Mouse (Mus musculus): Measurements from ENCODE around the gene Adgre5. TPM values are rescaled to one million over a fixed set of nuclear protein-coding genes. Genes with fewer than 3 reads are reported as not detected.

Gene Adgre5
- polyA plus RNA-seq, 1 experiment from 2014 or later, result 16.7 TPM

DNA sequence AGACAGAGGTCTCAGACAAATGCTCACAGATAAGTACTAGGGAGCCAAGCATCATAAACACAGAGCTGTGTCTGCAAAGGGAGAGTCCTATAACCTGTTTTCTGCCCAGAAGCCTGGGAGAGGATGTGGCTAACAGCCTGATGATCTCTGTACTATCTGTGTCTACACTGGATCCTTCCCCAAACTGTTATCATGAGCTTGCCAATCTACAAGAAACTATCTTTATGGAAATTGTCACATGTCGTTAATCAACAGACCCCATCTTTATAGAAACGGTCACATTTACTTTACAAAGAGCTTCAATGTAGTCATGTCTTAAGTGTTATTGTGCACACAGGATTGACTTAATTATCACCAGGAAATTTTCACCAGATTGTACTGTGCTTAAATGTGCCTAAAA is 29.5 kb upstream of the Adgre5 start:
- peaks cover 28% of the 10 kb centered on the region for H3K27me3 ChIP-seq

DNA sequence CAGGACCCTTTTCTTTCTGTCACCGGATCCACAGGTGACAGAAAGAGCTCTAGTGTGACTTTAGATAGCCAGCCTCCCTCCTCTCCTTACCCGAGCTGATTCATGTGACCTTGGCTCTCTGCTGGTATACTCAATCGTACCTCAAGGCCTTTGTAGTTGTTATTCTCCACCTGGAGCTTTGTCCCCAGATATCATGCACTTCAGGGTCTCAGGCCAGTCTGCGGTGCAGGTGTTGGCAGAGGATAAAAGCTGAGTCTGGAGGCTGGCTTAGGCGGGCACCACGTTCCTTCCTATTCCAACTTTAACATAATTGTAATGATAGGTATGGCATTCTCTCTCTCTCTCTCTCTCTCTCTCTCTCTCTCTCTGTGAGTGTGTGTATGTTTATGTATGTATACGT is 28.6 kb upstream of the Adgre5 start:
- no peak for ATAC-seq (ENCODE audit: low FRiP score, low read depth)
- Histone ChIP-seq H3K4me2 (replicated peaks) (no peak overlapping the region), H3K9me3 (no peaks in the 10 kb centered on the region), H3K9ac (replicated peaks) (no peak overlapping the region), H3K4me3 (no peak overlapping the region), H3K36me3 (no peaks in the 10 kb centered on the region), H3K4me1 (peaks cover 9% of the 10 kb centered on the region), H3K27ac (replicated peaks) (no peak overlapping the region), H3K27me3 (peaks cover 28% of the 10 kb centered on the region)
- 68% methylated on average over 7 of the region's 7 CpGs for WGBS

More for the DNA sequence above, 29.5 kb upstream of the Adgre5 start:
- no peak overlapping the region for H3K4me3 ChIP-seq
- no peak for ATAC-seq (ENCODE audit: low FRiP score, low read depth)
- H3K36me3 ChIP-seq, result no peaks in the 10 kb centered on the region
- H3K9ac ChIP-seq (replicated peaks), result no peak overlapping the region
- H3K4me1 ChIP-seq, result peaks cover 9% of the 10 kb centered on the region
- H3K4me2 ChIP-seq (replicated peaks), result no peak overlapping the region
- H3K9me3 ChIP-seq, result no peaks in the 10 kb centered on the region
- H3K27ac ChIP-seq (replicated peaks), result no peak overlapping the region
- 98% methylated on average over 2 of the region's 2 CpGs for WGBS

DNA sequence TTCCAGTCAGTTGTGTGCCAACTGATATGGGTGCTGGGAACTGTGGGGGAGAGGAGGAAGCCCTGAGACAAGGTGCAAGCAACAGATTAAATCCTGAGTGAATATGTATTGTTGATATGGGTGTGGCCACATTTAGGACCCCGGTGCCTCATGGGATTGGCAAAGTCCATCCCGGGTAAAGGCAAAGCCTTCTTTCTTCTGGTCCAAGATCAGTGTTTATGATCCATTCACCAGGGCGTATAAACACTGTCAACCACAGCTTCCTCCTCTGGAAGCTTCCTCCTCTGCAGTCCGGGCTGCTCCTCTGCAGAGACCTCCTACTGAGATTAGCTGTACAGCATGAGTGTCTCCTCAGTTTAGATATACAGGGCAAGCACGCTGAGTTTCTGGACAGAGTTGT is 27.4 kb upstream of the Adgre5 start:
- peaks cover 9% of the 10 kb centered on the region for H3K4me1 ChIP-seq
- H3K9me3 ChIP-seq, result no peaks in the 10 kb centered on the region
- no peak overlapping the region for H3K4me2 ChIP-seq (replicated peaks)
- H3K9ac ChIP-seq (replicated peaks), result no peak overlapping the region
- ATAC-seq (ENCODE audit: low FRiP score, low read depth), result no peak
- 62% methylated on average over 5 of the region's 5 CpGs for WGBS
- H3K36me3 ChIP-seq, result no peaks in the 10 kb centered on the region
- H3K4me3 ChIP-seq, result no peak overlapping the region
- H3K27ac ChIP-seq (replicated peaks), result no peak overlapping the region
- H3K27me3 ChIP-seq, result peaks cover 22% of the 10 kb centered on the region

DNA sequence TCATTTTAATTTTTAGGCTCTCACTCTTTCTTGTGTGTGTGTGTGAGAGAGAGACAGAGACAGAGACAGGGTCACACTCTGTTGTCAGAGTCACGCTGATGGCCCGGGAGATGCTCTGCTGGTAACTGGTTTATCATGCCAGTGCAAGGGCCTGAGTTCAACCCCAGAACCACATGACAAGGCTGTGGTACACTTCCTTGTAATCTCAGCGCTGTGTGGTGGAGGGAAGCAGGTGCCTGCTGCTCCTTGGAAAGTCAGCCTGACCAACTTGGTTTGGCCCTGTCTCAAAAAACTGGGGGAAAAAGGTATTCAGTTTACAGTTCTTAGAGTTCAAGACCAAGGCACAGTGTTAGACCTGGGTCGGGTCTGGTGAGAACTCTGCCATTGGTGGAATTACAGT is 26.3 kb upstream of the Adgre5 start:
- no peak for ATAC-seq (ENCODE audit: low FRiP score, low read depth)
- Histone ChIP-seq H3K36me3 (no peaks in the 10 kb centered on the region), H3K27me3 (peaks cover 12% of the 10 kb centered on the region), H3K4me3 (no peak overlapping the region), H3K4me1 (peaks cover under 1% of the 10 kb centered on the region), H3K27ac (replicated peaks) (no peak overlapping the region), H3K9me3 (no peaks in the 10 kb centered on the region), H3K9ac (replicated peaks) (no peak overlapping the region), H3K4me2 (replicated peaks) (no peak overlapping the region)
- 90% methylated on average over 4 of the region's 4 CpGs for WGBS

GRCm38 (mm10) chr8:83765663-83766062 is 24.5 kb upstream of the Adgre5 start:
- no peak for ATAC-seq (ENCODE audit: low FRiP score, low read depth)
- no peaks in the 10 kb centered on the region for H3K36me3 ChIP-seq

DNA sequence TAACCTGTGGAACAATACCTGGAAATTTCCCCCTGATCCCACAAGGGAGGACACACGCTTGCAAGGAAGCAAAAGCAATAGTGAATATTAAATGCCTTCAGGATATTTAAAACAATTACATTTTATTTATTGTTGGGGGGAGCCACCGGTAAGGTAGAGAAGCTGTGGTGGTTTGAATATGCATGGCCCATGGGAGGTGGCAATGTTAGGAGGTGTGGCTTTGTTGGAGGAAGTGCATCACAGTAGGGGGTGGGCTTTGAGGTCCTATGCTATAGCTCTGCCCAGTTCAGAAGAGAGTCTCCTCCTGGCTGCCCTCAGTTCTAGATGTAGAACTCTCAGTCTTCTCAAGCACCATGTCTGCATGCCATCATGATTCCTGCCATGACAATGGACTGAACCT is 23.6 kb upstream of the Adgre5 start:
- Histone ChIP-seq H3K27me3 (0 out of 2 replicates have a peak, but pooled peaks cover 4% of the 10 kb centered on the region), H3K36me3 (no peaks in the 10 kb centered on the region), H3K27ac (replicated peaks) (no peak overlapping the region), H3K4me2 (replicated peaks) (no peak overlapping the region), H3K4me1 (no peaks in the 10 kb centered on the region), H3K9me3 (no peaks in the 10 kb centered on the region), H3K4me3 (no peak overlapping the region), H3K9ac (replicated peaks) (no peak overlapping the region)
- 89% methylated on average over 2 of the region's 2 CpGs for WGBS
- ATAC-seq (ENCODE audit: low FRiP score, low read depth), result no peak

More at GRCm38 (mm10) chr8:83765663-83766062, 24.5 kb upstream of the Adgre5 start:
- Histone ChIP-seq H3K4me2 (replicated peaks) (no peak overlapping the region), H3K4me3 (no peak overlapping the region), H3K27ac (replicated peaks) (no peak overlapping the region), H3K27me3 (0 out of 2 replicates have a peak, but pooled peaks cover 6% of the 10 kb centered on the region), H3K9ac (replicated peaks) (no peak overlapping the region), H3K9me3 (no peaks in the 10 kb centered on the region), H3K4me1 (no peaks in the 10 kb centered on the region)

- Histone ChIP-seq H3K27ac (replicated peaks) (no peak overlapping the region), H3K4me1 (no peaks in the 10 kb centered on the region), H3K4me3 (no peak overlapping the region), H3K36me3 (no peaks in the 10 kb centered on the region), H3K9ac (replicated peaks) (no peak overlapping the region), H3K27me3 (no peaks in the 10 kb centered on the region), H3K9me3 (no peaks in the 10 kb centered on the region), H3K4me2 (replicated peaks) (no peak overlapping the region)
- no peak for ATAC-seq (ENCODE audit: low FRiP score, low read depth)
- WGBS, result 95% methylated on average over 8 of the region's 8 CpGs
Measured at GRCm38 (mm10) chr8:83764116-83764515, 23.0 kb upstream of the Adgre5 start.

GRCm38 (mm10) chr8:83759231-83759759 is 18.2 kb upstream of the Adgre5 start:
- 82% methylated on average over 2 of the region's 2 CpGs for WGBS
- H3K9ac ChIP-seq (replicated peaks), result no peak overlapping the region
- no peak overlapping the region for H3K27ac ChIP-seq (replicated peaks)
- no peak overlapping the region for H3K4me3 ChIP-seq
- no peak for ATAC-seq (ENCODE audit: low FRiP score, low read depth)
- no peak overlapping the region for H3K4me2 ChIP-seq (replicated peaks)
- H3K27me3 ChIP-seq, result peaks cover 3% of the 10 kb centered on the region; the same call in 1 of the 2 replicates
- no peaks in the 10 kb centered on the region for H3K36me3 ChIP-seq
- no peaks in the 10 kb centered on the region for H3K9me3 ChIP-seq
- H3K4me1 ChIP-seq, result no peaks in the 10 kb centered on the region

- Histone ChIP-seq H3K9ac (replicated peaks) (no peak overlapping the region), H3K27me3 (peaks cover 3% of the 10 kb centered on the region; the same call in 1 of the 2 replicates), H3K4me2 (replicated peaks) (no peak overlapping the region), H3K4me3 (no peak overlapping the region), H3K27ac (replicated peaks) (no peak overlapping the region), H3K9me3 (no peaks in the 10 kb centered on the region), H3K4me1 (no peaks in the 10 kb centered on the region), H3K36me3 (no peaks in the 10 kb centered on the region)
- ATAC-seq (ENCODE audit: low FRiP score, low read depth), result no peak
- 65% methylated on average over 5 of the region's 5 CpGs for WGBS
Measured at GRCm38 (mm10) chr8:83758298-83758697, 17.2 kb upstream of the Adgre5 start.

DNA sequence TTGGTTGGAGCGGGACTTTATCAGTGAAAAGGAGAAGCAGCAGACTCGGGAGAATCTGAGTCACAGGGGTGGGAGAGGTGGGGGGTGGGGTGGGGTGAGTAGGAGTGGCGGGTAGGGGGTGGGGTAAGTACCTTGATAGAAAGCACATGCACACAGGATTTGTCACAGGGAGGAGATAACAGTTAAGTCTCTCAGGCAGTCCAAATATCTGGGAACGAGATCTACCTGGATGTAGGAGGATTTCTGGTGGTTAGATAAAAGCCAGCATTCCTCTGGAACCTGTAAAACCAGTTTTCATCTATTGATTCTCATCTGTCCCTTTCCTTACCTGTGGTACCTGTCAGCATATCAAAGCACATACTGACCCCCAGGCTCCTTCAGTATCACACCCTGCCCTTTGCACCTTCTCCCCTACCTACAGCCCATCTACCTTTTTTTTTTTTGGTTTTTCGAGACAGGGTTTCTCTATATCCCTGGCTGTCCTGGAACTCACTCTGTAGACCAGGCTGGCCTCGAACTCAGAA is 16.0 kb upstream of the Adgre5 start:
- 84% methylated on average over 6 of the region's 6 CpGs for WGBS
- no peak for ATAC-seq (ENCODE audit: low FRiP score, low read depth)
- no peak overlapping the region for H3K9ac ChIP-seq (replicated peaks)

GRCm38 (mm10) chr8:83756273-83756672 is 15.1 kb upstream of the Adgre5 start:
- Histone ChIP-seq H3K27ac (replicated peaks) (no peak overlapping the region), H3K4me1 (peaks cover 8% of the 10 kb centered on the region; the same call in 1 of the 2 replicates), H3K4me3 (no peak overlapping the region), H3K27me3 (peaks cover 5% of the 10 kb centered on the region; the same call in 1 of the 2 replicates), H3K36me3 (no peaks in the 10 kb centered on the region), H3K4me2 (replicated peaks) (no peak overlapping the region), H3K9ac (replicated peaks) (no peak overlapping the region), H3K9me3 (no peaks in the 10 kb centered on the region)
- WGBS, result 97% methylated on average over 3 of the region's 3 CpGs
- ATAC-seq (ENCODE audit: low FRiP score, low read depth), result no peak

More for the DNA sequence above, 16.0 kb upstream of the Adgre5 start:
- no peak overlapping the region for H3K4me3 ChIP-seq
- H3K27me3 ChIP-seq, result peaks cover 3% of the 10 kb centered on the region; the same call in 1 of the 2 replicates
- no peaks in the 10 kb centered on the region for H3K9me3 ChIP-seq
- H3K27ac ChIP-seq (replicated peaks), result no peak overlapping the region
- no peaks in the 10 kb centered on the region for H3K36me3 ChIP-seq
- H3K4me2 ChIP-seq (replicated peaks), result no peak overlapping the region
- 0 out of 2 replicates have a peak, but pooled peaks cover 3% of the 10 kb centered on the region for H3K4me1 ChIP-seq

DNA sequence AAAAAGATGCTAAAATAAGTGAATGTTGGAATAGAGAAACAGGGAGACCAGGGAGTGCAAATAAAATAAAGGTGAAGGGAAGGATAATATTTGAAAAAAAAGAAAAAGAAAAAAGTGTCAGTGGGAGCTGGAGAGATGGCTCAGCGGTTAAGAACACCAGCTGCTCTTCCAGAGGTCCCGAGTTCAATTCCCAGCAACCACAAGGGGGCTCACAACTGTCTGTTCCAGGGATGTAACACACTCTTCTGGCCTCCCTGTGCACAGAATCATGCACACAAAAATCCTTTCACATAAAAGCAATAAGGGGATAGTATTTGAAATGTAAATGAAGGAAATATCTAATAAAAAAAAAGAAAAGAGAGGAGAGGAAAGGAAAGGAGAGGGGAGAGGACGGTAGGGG is 13.0 kb upstream of the Adgre5 start:
- Histone ChIP-seq H3K9ac (replicated peaks) (no peak overlapping the region), H3K4me2 (replicated peaks) (no peak overlapping the region), H3K9me3 (no peaks in the 10 kb centered on the region), H3K36me3 (no peaks in the 10 kb centered on the region), H3K4me3 (no peak overlapping the region), H3K4me1 (peaks cover 12% of the 10 kb centered on the region; the same call in 1 of the 2 replicates), H3K27me3 (peaks cover 11% of the 10 kb centered on the region), H3K27ac (replicated peaks) (no peak overlapping the region)
- WGBS, result 53% methylated on average over 2 of the region's 3 CpGs
- no peak for ATAC-seq (ENCODE audit: low FRiP score, low read depth)

GRCm38 (mm10) chr8:83749265-83749664 is 8.1 kb upstream of the Adgre5 start:
- no peak overlapping the region for H3K9ac ChIP-seq (replicated peaks)
- H3K27ac ChIP-seq (replicated peaks), result no peak overlapping the region
- no peaks in the 10 kb centered on the region for H3K9me3 ChIP-seq
- H3K4me1 ChIP-seq, result peaks cover 26% of the 10 kb centered on the region
- no peak for ATAC-seq (ENCODE audit: low FRiP score, low read depth)
- peaks cover 54% of the 10 kb centered on the region for H3K27me3 ChIP-seq
- no peak overlapping the region for H3K4me3 ChIP-seq
- no peak overlapping the region for H3K4me2 ChIP-seq (replicated peaks)
- 90% methylated on average over 9 of the region's 9 CpGs for WGBS
- no peaks in the 10 kb centered on the region for H3K36me3 ChIP-seq
